Mouse (Mus musculus): Measurements from ENCODE around the gene Ftl1. TPM values are rescaled to one million over a fixed set of nuclear protein-coding genes. Genes with fewer than 3 reads are reported as not detected.

Gene Ftl1
- polyA plus RNA-seq, 1 experiment: 3,659 TPM

DNA sequence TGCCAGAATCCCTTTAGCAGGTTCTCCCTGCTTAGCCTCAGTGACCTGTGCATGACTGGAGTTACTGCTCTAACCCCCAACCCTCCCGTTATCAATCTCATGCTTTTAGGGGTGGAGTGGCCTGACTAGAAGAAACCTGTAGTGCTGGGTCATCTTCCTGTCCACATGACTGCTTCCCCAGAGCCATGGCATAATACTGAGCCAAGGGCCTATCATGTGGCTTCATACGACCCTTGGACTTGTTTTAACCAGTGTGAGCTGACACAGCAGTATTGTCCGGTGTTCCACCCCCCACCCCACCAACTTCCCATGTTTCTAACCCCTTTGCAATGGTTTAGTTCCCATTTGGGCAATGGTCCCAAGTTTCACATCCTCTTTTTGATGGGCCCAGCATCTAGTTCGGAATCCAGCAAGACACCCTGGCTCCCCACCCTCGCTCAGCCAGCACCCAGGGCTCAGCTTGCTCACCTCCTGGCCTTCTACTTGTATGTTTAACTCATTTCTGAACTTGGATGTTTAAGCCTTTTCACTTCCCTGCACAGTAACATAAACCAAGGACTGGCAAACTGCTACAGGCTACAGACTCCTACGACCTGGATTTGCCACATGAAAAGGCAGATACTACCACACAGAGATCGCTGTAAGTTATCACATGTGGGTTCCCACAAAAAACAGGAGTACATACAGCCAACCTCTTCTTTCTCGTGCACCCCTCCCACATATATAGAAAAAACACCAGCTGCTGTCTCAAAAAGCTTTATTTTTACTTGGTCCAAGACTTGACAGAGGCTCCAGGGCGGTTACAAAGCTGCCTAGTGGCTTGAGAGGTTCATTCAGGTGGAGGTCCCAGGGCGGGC lies 2.3 kb downstream of the Ftl1 start:
- peaks cover 58% of the 10 kb centered on the region for H3K4me1 ChIP-seq (ENCODE audit: control insufficient read depth)
- no peaks in the 10 kb centered on the region for H3K9me3 ChIP-seq (ENCODE audit: control insufficient read depth, low read length)
- no peaks in the 10 kb centered on the region; the same call in 1 of the 2 replicates for H3K27me3 ChIP-seq (ENCODE audit: control insufficient read depth)
- peak overlapping the region; percentile 58 for H3K4me3 ChIP-seq (replicated peaks)
- TF ChIP-seq TAL1 (IDR thresholded peaks at IDR 0.05; ENCODE audit: low read length): no peak
- no peak for TF ChIP-seq GATA1 (IDR thresholded peaks at IDR 0.05; ENCODE audit: low read length)
- H3K36me3 ChIP-seq (ENCODE audit: control insufficient read depth): peaks cover 65% of the 10 kb centered on the region

DNA sequence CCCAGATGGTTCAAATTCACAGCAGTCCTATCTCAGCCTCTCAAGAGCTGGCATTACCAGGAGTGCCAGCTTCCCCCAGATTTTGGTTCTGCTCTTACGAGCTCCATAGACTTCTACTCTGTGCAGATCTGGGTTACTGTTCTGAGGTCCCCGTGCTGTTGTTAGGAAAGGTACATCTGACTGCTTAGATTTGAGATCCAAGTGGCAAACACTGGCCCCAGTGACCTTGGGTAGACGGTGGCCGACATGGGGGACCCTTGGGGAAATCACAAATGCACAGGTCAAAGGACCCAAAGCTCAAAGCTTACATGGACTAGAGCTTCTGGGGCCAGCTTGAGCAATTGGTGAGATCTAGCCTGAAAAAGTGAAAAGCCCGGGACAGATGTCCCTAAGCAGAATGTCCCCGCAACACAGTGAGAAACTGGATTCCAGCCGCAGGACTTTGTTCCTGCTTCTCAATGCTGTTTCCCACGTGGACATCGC lies 2.9 kb downstream of the Ftl1 start:
- Histone ChIP-seq H3K4me3 (replicated peaks) (peak overlapping the region; percentile 58), H3K9me3 (ENCODE audit: control insufficient read depth, low read length) (no peaks in the 10 kb centered on the region), H3K36me3 (ENCODE audit: control insufficient read depth) (peaks cover 59% of the 10 kb centered on the region), H3K4me1 (ENCODE audit: control insufficient read depth) (peaks cover 56% of the 10 kb centered on the region), H3K27me3 (ENCODE audit: control insufficient read depth) (no peaks in the 10 kb centered on the region; the same call in 1 of the 2 replicates)
- TF ChIP-seq GATA1 (IDR thresholded peaks at IDR 0.05; ENCODE audit: low read length) (no peak), TAL1 (IDR thresholded peaks at IDR 0.05; ENCODE audit: low read length) (no peak)

DNA sequence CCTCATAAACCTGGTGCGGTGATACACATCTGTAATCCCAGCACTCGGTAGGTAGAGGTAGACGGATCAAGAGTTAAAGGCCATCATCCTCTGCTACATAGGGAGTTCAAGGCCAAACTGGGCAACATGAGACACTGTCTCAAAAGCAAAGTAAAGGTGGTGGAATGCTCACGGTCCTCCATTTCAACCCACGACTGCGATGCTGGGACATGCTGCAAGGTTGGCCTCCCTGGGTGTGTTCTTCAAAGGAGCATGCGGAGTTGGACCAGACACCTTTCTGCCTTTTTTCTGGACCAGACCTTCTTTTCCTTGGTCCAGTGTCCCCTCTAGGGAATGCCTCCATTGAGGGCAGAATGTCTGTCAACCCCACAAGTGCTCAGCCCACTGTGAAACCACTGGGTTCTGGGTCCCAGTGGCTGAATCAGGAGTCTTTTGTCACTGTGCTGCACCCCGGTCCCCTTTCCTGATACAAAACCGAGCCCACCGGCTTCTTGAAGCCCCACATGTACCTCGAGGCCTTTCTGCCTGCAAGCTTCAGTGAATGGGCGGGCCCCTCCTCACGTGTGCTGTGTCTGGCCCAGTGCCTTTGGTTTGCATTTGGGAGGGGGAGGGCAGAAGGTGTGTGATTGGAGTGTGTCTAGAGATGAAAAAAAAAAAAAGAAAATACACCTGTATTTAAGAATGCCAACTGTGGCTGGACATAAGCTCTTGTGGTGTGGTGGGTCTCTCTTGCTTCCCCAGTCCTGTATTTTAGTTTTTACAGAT lies 3.6 kb downstream of the Ftl1 start:
- Histone ChIP-seq H3K4me3 (replicated peaks) (peak overlapping the region; percentile 15), H3K27me3 (ENCODE audit: control insufficient read depth) (no peaks in the 10 kb centered on the region; the same call in 1 of the 2 replicates), H3K36me3 (ENCODE audit: control insufficient read depth) (peaks cover 53% of the 10 kb centered on the region), H3K9me3 (ENCODE audit: control insufficient read depth, low read length) (no peaks in the 10 kb centered on the region), H3K4me1 (ENCODE audit: control insufficient read depth) (peaks cover 56% of the 10 kb centered on the region)
- no peak for TF ChIP-seq GATA1 (IDR thresholded peaks at IDR 0.05; ENCODE audit: low read length)
- no peak for TF ChIP-seq TAL1 (IDR thresholded peaks at IDR 0.05; ENCODE audit: low read length)

- H3K4me1 ChIP-seq (ENCODE audit: control insufficient read depth): peaks cover 47% of the 10 kb centered on the region
- no peak overlapping the region for H3K4me3 ChIP-seq (replicated peaks)
- peaks cover 45% of the 10 kb centered on the region for H3K36me3 ChIP-seq (ENCODE audit: control insufficient read depth)
- TF ChIP-seq GATA1 (IDR thresholded peaks at IDR 0.05; ENCODE audit: low read length): no peak
- no peak for TF ChIP-seq TAL1 (IDR thresholded peaks at IDR 0.05; ENCODE audit: low read length)
- H3K27me3 ChIP-seq (ENCODE audit: control insufficient read depth): no peaks in the 10 kb centered on the region; the same call in 1 of the 2 replicates
- H3K9me3 ChIP-seq (ENCODE audit: control insufficient read depth, low read length): no peaks in the 10 kb centered on the region
Measured at GRCm38 (mm10) chr7:45454971-45455370, 4.7 kb downstream of the Ftl1 start.

DNA sequence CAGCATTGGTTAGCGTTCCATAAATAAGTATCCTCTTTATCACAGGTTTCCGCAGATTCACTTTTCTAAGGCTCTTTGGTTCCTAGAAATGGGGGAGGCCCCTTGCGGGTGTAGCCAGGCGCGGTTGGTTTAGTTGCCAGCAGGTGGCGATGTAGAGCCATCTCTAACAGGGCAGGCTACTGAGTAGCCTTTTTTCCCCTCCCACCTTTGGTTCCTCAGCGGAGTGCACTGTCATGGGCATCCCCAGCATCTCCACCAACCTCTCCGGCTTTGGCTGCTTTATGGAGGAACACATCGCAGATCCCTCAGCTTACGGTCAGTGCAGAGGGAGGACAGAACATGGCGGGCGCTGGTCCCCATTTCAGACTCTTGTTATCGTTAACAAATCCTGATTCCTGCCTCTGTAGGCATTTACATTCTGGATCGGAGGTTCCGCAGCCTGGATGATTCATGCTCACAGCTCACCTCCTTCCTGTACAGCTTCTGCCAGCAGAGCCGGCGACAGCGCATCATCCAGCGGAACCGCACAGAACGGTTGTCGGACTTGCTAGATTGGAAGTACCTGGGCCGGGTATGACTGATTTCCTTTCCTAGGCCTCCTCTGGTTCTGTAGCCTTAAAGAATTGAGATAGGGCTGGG lies 8.2 kb downstream of the Ftl1 start:
- Histone ChIP-seq H3K36me3 (ENCODE audit: control insufficient read depth) (peaks cover 17% of the 10 kb centered on the region), H3K4me3 (replicated peaks) (peak overlapping the region; percentile 6), H3K9me3 (ENCODE audit: control insufficient read depth, low read length) (no peaks in the 10 kb centered on the region), H3K27me3 (ENCODE audit: control insufficient read depth) (no peaks in the 10 kb centered on the region; the same call in 1 of the 2 replicates), H3K4me1 (ENCODE audit: control insufficient read depth) (peaks cover 40% of the 10 kb centered on the region)
- TF ChIP-seq GATA1 (IDR thresholded peaks at IDR 0.05; ENCODE audit: low read length): no peak
- TF ChIP-seq TAL1 (IDR thresholded peaks at IDR 0.05; ENCODE audit: low read length): no peak

- Histone ChIP-seq H3K9me3 (ENCODE audit: control insufficient read depth, low read length) (no peaks in the 10 kb centered on the region), H3K36me3 (ENCODE audit: control insufficient read depth) (peaks cover 8% of the 10 kb centered on the region), H3K4me3 (replicated peaks) (no peak overlapping the region), H3K27me3 (ENCODE audit: control insufficient read depth) (no peaks in the 10 kb centered on the region; the same call in 1 of the 2 replicates), H3K4me1 (ENCODE audit: control insufficient read depth) (peaks cover 34% of the 10 kb centered on the region)
- TF ChIP-seq TAL1 (IDR thresholded peaks at IDR 0.05; ENCODE audit: low read length): no peak
- TF ChIP-seq GATA1 (IDR thresholded peaks at IDR 0.05; ENCODE audit: low read length): no peak
Measured at GRCm38 (mm10) chr7:45449974-45450373, 9.7 kb downstream of the Ftl1 start.

DNA sequence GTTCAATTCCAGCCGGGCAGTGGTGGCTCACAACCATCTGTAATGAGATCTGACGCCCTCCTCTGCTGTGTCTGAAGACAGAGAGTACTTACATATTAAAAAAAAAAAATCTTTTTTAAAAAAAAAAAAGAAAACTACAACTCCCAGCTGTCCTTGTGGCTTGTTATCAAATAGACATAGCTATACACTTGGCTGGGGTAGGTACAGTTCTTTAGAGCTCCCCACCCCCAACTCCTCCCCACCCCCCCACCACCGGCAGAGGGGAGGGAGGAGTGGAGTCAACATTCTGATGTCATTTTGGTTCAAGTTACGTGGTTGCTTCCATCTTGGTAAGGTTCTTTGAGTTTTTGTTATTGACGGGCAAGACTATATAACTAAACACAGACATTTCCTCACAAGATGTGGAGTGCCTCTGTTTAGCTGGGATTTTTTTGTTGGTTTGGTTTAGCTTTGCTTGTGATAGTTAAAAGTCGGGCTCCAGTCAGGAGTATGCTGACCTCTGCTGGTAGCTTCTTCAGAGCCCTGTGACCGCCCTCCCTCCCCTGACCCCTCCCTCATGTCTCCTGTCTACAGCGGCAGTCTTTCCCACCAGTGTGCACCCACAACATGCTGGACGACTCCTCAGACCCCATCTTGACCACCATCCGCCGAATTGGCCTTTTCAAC lies 12.2 kb downstream of the Ftl1 start:
- Histone ChIP-seq H3K27me3 (ENCODE audit: control insufficient read depth) (no peaks in the 10 kb centered on the region), H3K9me3 (ENCODE audit: control insufficient read depth, low read length) (no peaks in the 10 kb centered on the region), H3K4me3 (replicated peaks) (peak overlapping the region; percentile 44), H3K4me1 (ENCODE audit: control insufficient read depth) (peaks cover 30% of the 10 kb centered on the region), H3K36me3 (ENCODE audit: control insufficient read depth) (no peaks in the 10 kb centered on the region)
- TF ChIP-seq GATA1 (IDR thresholded peaks at IDR 0.05; ENCODE audit: low read length): no peak
- TF ChIP-seq TAL1 (IDR thresholded peaks at IDR 0.05; ENCODE audit: low read length): no peak

DNA sequence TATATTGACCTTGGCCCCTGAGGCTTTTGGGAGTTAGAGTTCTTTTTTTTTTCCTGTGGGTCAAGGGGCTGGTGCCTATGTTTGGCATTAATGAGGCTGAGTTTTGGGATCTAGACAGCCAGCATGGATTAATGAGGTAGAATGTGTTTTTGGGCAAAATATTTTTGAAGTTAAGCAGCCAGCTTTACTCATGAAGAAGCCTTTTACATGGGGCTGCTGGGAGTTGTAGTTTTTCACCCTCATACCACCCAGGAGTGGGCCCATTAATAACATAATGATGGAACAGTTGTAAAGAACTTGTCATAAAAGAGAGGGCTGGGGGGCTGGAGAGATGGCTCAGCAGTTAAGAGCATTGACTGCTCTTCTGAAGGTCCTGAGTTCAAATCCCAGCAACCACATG lies 13.1 kb downstream of the Ftl1 start:
- Histone ChIP-seq H3K36me3 (ENCODE audit: control insufficient read depth) (no peaks in the 10 kb centered on the region), H3K4me1 (ENCODE audit: control insufficient read depth) (peaks cover 23% of the 10 kb centered on the region), H3K4me3 (replicated peaks) (no peak overlapping the region), H3K9me3 (ENCODE audit: control insufficient read depth, low read length) (no peaks in the 10 kb centered on the region), H3K27me3 (ENCODE audit: control insufficient read depth) (no peaks in the 10 kb centered on the region)
- TF ChIP-seq TAL1 (IDR thresholded peaks at IDR 0.05; ENCODE audit: low read length): no peak
- TF ChIP-seq GATA1 (IDR thresholded peaks at IDR 0.05; ENCODE audit: low read length): no peak
